Mouse (Mus musculus) megakaryocyte-erythroid progenitor cell, adult 5-6 weeks (primary cell): ENCODE measurements around the gene Itfg2. TPM values are rescaled to one million over a fixed set of nuclear protein-coding genes. Genes with fewer than 3 reads are reported as not detected.

Source experiments
- total RNA-seq, 2 experiments: library from RNA; stranded (forward) in 1 of 2; stranded (reverse) in 1 of 2; fragments of 200-1000, 215-1000 nt in 1 of 2; fragments of >200 nt in 1 of 2; fragmentation: Nextera tagmentation in 1 of 2; gene quantifications; 2 replicates each; pipeline ENCODE4 v1.2.3; 2014 to 2017

The Itfg2 gene
- total RNA-seq, 2 experiments from 2014 or later = 19.3 to 52.6 TPM

Other genes with a start within 250 kb of the Itfg2 start
- not detected in 2 replicates for gene Tead4, start 124.1 kb downstream of the Itfg2 start, total RNA-seq (2014; fragmentation: Nextera tagmentation)
- 0.72 TPM in 1 of 2 replicates, not detected in the other for gene Tead4, start 124.1 kb downstream of the Itfg2 start, total RNA-seq (2017)
- gene Tulp3, start 69.1 kb downstream of the Itfg2 start, total RNA-seq (2014; fragmentation: Nextera tagmentation) = 0.33 and 2.6 TPM in 2 replicates
- 0.47 and 8.3 TPM in 2 replicates for gene Tulp3, start 69.1 kb downstream of the Itfg2 start, total RNA-seq (2017)
- 82.4 and 109 TPM in 2 replicates for gene Rhno1, start 62.0 kb downstream of the Itfg2 start, total RNA-seq (2014; fragmentation: Nextera tagmentation)
- gene Rhno1, start 62.0 kb downstream of the Itfg2 start, total RNA-seq (2017) = 53.5 and 57.2 TPM in 2 replicates
- 60.1 and 63.2 TPM in 2 replicates for gene Foxm1, start 62.0 kb downstream of the Itfg2 start, total RNA-seq (2014; fragmentation: Nextera tagmentation)
- gene Foxm1, start 62.0 kb downstream of the Itfg2 start, total RNA-seq (2017) = 5.8 and 6.7 TPM in 2 replicates
- 0.87 TPM in 1 of 2 replicates, not detected in the other for gene Tex52, start 49.5 kb downstream of the Itfg2 start, total RNA-seq (2014; fragmentation: Nextera tagmentation)
- gene Tex52, start 49.5 kb downstream of the Itfg2 start, total RNA-seq (2017) = 1.3 TPM in 1 of 2 replicates, not detected in the other
- gene Gm44596, start 49.4 kb downstream of the Itfg2 start, total RNA-seq (2014; fragmentation: Nextera tagmentation) = not detected in 2 replicates
- not detected in 2 replicates for gene Gm44596, start 49.4 kb downstream of the Itfg2 start, total RNA-seq (2017)
- gene Nrip2, start 25.6 kb downstream of the Itfg2 start, total RNA-seq (2014; fragmentation: Nextera tagmentation) = not detected in 2 replicates
- not detected in 2 replicates for gene Nrip2, start 25.6 kb downstream of the Itfg2 start, total RNA-seq (2017)
- gene Fkbp4, start 13.7 kb upstream of the Itfg2 start, total RNA-seq (2014; fragmentation: Nextera tagmentation) = 234 and 279 TPM in 2 replicates
- gene Fkbp4, start 13.7 kb upstream of the Itfg2 start, total RNA-seq (2017) = 419 and 525 TPM in 2 replicates
- gene Pzp, start 101.8 kb upstream of the Itfg2 start, total RNA-seq (2014; fragmentation: Nextera tagmentation) = not detected in 2 replicates
- gene Pzp, start 101.8 kb upstream of the Itfg2 start, total RNA-seq (2017) = not detected in 2 replicates
- gene A2ml1, start 156.7 kb upstream of the Itfg2 start, total RNA-seq (2014; fragmentation: Nextera tagmentation) = not detected in 2 replicates
- not detected in 2 replicates for gene A2ml1, start 156.7 kb upstream of the Itfg2 start, total RNA-seq (2017)
- 7.4 TPM in 1 of 2 replicates, not detected in the other for gene Klrb1a, start 198.6 kb upstream of the Itfg2 start, total RNA-seq (2014; fragmentation: Nextera tagmentation)
- 2.0 TPM in 1 of 2 replicates, not detected in the other for gene Klrb1a, start 198.6 kb upstream of the Itfg2 start, total RNA-seq (2017)
- gene Clec2h, start 237.5 kb upstream of the Itfg2 start, total RNA-seq (2014; fragmentation: Nextera tagmentation) = not detected in 2 replicates
- not detected in 2 replicates for gene Clec2h, start 237.5 kb upstream of the Itfg2 start, total RNA-seq (2017)